Mouse (Mus musculus): Measurements from ENCODE around the gene Parpbp.

The Parpbp gene

DNA sequence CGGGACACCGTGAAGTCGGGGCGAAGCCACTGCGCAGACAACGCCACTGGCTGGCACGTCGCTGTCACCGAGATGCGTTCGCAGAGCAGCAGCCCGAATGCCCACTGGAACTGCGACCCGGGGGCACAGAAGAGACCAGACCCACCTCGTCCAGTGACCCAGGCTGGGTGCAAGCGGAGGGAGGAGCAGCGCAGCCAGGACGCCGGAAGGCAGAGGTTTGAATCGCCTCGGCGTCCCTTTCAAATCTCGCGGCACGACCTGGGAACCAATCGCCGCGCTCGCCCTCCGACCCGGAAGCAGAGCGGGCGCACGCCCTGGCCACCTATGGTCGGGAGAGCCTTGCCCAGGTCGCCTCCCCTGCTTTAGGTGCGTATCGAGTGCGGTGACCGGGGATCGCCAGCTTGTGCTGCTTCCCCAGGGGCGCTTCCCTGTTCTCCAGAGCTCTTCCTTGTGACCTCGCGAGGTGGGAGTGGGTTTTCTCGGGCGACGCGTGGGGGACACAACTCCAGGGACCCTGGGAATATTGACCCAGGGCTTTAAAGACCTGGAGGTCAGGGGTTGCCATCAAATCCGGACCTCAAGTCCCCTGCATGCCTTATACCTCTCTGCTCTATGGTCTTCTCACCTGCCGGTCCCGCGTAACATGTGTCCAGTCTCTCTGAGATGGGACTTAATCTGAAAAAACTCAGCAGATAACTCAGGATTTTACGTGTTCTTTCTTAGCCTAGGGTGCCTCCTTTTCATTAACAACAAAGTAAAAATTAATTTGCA is at the start of gene Parpbp, which contains the start of gene Nup37:
Gene Parpbp (minus strand): TSS at position 235 of the 771 bp plus-strand sequence.
Gene Nup37 (plus strand): TSS at position 286 of the 771 bp plus-strand sequence.
- peak; percentile 87 to 93 for DNase-seq (ENCODE audit: low spot score in 2 of 2)

DNA sequence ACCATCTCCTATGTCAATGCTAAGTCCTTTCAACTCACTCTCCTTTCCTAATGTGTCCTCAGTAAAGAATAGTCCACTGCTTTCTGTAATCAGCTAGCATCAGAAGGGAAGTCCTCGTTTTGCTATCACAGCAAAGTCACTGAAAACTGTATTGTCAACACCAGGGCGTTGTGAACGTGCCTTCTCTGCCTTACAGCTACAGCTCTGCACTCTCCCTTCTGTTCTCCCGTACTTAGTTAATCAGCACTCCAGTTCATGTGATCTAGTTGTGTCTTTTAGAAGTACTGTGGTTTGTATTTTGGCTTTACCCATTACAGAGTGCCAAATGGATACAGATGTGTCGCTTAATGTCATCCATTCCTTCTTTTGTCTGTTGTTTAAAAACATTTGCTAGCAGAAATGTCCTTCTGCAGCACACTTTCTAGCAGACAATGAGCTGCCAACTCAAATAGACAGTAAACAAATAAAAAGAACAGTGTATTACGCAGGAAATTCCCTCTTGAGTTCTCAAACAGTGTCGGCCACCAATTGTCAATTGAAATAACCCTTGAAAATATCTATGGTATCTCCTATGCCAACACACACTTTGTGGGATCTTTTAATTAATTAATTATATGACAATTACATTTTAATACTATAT is 20.8 kb upstream of the Parpbp start:
- no peak for DNase-seq (ENCODE audit: low spot score in 2 of 2)

DNA sequence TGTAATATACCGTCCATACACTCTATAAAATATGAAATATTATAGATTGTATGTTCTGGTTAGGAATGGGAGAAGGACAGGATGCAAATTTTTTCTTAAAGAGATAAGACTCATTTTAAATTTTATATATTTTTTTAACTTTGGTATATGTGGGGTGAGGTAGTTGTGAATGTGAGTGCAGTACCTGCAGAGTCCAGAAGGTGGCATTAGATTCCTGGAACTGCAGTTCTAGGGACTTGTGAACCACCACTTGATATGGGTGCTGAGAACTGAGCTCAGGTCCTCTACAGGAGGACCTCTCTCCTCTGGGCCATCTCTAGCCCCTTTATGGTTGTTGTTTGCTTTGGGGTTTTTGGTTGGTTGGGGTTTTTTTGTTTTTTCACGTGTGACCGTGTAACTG is 19.4 kb upstream of the Parpbp start:
- DNase-seq (ENCODE audit: low spot score in 2 of 2): peak in 1 of 2 experiments; percentile 42

DNA sequence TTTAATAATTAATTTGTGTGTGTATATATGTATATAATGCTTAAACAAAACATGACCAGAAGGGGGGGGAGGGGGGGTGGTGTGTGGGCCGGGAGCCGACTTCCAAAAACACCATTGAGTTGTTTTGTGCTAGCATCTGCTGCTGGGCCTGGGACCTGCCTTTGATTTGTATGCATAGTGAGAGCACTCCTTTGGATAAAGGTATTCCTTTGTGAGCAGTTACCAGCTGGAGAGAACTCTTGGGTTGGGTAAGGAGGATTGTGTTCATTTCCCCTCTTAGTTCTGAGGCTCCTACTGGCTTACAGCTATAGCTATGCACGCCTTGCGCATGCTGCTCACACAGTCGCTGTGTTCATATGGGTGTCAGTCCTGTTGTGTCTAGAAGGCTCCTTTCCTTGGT is 15.9 kb upstream of the Parpbp start:
- no peak for DNase-seq (ENCODE audit: low spot score in 2 of 2)

DNA sequence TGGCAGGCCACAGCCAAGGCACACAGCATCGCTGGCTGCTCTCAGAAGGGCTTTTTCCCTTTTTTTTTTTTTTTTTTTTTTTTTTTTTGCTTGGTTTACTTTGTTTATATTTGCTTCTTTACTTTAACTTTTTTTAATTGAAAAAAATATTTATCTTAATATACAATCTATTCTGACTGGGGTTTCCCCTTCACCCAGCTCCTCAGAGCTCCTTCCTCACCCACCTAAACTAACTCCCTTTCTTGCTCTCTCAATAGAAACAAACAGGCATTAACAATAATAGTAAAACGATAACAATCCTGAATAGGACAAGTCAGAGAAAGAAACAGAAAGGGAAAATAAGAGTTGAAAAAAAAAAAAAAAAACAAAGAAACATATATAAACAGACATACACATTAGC is 15.4 kb upstream of the Parpbp start:
- no peak for DNase-seq (ENCODE audit: low spot score in 2 of 2)

DNA sequence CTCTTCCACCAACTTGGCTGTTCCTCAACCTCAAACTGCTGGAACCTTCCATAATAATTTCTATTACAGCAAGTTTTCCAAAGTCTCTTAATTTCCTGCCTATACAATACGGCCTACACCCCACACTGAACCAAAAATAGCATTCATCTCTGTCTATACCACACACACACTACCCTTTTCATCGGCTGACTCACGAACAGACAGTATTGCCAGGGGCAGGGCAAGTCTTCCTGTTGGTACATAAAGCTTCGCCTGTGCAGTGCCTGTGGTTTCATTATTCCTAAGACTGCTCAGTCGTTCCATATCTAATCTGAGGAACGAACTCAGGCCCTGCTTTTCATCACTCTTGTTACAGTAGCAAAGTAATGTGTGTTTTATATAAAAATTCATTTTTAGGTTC is 4.9 kb upstream of the Parpbp start:
- DNase-seq (ENCODE audit: low spot score in 2 of 2): no peak

DNA sequence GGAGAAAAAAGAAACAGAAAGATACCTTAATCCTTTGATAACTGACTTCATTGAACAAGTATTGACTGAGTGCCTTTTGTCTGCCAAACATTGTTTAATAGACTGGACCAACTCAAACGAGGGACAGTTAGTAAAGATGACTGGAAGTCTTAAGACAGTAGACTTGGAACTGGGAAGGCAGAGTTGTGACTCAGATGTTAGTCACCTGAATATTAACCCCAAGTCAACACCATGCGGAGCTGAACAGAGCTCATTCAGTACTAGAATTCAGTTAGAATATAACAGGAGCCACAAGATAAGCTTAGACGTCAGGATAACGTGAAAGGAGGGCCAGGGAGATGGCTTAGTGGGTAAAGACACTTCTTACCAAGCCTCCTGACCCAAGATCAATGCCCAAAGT is 3.6 kb upstream of the Parpbp start:
- DNase-seq (ENCODE audit: low spot score in 2 of 2): no peak

DNA sequence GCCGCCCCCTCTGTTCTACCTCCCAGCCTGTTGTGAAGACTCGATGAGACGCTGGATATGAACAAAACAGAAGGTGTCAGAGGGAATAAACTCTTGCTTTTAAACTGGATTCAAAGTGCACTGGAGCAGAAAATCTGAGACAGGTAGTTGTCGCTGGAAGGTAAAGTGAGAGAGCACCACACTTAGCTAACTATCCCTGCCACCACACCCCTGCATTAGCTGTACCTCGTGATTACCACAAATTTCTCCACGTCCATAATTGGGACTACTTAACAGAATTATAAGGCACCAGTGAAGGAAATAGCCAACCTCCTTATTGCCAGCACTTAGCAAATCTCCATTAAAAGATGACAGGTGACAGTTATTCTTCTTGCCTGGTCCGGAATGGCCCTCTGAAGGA is 554 bp downstream of the Parpbp start:
- DNase-seq (ENCODE audit: low spot score in 2 of 2): peak in 1 of 2 experiments; percentile 8

DNA sequence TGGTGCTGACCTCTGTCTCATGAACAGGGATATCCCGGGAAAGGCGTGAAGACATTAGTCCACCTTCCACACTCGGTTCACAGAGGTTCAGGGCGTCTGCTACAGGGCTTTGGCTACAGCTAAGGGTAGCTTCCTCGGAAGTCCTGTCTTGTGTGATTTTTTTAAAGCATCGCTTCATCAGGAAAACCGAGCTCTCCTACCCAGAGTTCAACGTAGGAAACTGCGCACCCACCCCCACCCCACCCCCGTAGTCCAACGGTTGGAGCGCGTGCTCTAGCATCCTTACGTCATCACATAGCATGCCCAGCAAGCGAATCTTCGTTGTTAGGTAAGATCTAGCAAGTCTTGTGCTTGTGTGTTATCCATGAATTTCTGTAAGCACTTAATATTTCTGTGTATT is 11.1 kb downstream of the Parpbp start:
- no peak for DNase-seq (ENCODE audit: low spot score in 2 of 2)

DNA sequence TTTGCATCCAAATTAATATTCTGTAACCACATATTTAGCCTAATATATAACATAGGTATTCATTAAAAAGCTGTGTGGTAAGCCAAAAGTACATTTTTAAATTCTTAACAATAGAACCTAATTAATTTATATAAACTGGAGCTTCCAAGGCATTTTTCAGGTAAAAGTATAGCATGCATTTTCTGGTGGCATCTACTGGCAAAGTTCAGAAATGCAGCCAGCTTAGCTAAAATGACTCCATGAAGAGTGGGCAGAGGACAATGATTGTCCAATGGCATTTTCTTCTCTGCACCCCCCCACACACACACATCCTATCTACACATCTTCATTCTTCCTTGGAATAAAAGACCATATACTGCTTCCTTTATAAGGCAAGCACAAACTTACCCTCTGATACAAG is 27.0 kb downstream of the Parpbp start:
- no peak for DNase-seq (ENCODE audit: low spot score in 2 of 2)

DNA sequence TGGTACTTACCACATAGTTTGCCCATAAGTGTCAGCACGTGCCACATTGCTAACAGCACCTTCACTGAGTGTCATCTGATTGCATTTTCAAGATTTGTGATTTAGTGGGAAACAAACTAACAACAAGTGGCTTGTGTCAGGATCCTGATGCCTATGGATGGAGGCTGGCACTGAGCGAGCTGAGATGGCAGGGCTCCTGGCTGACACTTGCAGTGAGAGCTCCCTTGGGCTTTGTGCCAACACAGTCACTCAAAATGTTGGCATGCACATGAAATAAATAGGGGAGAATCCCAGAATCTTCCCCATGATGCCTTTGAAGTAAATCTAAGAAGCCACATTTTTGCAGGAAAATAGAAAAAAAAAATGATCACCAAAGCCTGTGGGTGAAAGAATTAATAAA is 33.5 kb downstream of the Parpbp start:
- DNase-seq (ENCODE audit: low spot score in 2 of 2): no peak

DNA sequence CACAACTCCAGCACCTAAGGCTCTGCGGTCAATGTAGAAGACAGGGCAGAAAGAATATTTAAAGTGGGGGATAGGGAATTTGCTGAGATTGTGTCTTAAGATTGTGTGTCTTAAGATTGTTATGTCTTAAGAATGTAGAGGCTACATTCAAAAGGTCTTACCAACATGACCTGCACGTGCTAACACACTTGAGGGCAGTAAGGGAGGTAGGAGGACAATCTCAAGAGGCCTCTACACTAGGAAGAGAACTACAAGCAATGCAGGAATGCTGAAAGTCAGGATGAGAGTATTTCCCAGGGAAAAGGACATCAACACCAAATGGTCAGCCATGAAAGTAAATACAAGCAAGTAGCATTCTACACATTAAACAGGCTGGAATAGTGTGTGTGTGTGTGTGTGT is 40.6 kb downstream of the Parpbp start:
- no peak for DNase-seq (ENCODE audit: low spot score in 2 of 2)

DNA sequence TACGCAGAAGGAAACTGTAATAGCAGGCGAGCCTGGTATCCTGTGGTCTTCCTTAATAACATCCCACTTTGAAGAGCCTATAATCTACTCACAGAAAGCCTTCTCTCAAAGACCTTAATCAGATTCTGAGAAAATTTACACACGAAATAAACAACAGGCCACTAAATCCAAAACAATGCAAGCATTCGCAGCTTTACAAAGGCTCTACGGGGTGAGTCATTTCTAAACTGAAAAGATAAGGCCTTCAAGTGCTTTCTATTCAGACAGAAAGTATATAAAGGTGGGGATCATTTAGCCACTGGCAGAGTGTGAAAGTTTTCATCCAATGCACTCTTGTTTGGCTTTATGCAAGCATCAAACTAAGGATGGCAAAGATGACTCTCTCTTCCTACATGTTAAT is 56.0 kb downstream of the Parpbp start, which contains the start of gene Pmch:
Gene Pmch (plus strand): TSS at position 301 of the 400 bp plus-strand sequence.
- no peak for DNase-seq (ENCODE audit: low spot score in 2 of 2)

DNA sequence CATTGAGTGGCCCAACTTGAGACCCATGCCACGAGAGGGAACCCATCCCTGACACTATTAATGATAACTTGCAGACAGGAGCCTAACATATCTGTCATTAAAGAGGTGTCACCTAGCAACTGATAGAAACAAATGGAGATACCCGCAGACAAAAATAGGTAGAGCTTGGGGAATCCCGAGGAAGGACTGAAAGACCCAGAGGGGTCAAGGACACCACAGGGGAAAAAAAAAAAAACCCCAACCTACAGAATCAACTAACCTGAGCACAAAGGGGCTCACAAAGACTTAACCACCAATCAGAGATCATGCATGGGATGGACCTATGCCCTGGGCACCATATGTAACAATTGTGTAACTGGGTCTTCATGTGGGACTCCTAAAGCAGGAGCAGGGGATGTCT is 79.4 kb downstream of the Parpbp start:
- DNase-seq (ENCODE audit: low spot score in 2 of 2): no peak

DNA sequence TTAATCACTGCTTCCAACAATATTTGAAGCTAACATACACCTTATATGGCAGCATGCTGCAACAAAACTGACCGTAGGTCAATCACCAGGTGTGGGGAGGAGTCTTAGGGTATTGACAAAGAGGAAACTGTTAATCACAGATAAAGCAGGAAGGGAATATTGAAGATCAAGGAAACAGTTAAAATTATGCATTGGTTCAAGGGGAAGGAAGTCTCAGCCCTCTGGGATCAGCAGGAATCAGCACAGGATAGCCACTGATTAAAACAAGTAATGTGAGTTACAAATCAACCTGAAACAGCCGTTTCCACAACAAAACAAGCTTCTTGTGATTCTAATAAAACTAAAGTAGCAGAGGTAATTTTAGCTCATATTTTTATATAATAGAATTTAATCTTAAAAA is 81.9 kb downstream of the Parpbp start:
- DNase-seq (ENCODE audit: low spot score in 2 of 2): no peak

DNA sequence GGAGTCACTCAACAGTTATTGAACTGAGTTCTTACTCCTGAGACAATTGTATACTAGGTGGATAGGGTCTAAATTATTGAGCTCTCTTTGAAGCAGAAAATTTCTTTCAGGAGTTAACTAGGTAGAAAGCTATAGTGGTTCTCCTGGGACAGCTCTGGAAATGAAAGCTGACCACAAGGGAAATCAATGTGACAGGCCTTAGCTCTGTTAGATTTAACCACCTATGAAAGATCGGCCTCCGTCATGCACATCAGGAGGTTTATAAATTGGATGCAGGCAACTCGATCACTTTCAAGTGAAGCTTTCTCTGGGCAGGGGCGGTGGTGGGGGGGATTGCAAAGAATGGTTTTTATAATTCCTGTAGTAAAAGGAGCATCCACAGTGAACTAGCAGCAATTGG is 83.3 kb downstream of the Parpbp start:
- no peak for DNase-seq (ENCODE audit: low spot score in 2 of 2)

DNA sequence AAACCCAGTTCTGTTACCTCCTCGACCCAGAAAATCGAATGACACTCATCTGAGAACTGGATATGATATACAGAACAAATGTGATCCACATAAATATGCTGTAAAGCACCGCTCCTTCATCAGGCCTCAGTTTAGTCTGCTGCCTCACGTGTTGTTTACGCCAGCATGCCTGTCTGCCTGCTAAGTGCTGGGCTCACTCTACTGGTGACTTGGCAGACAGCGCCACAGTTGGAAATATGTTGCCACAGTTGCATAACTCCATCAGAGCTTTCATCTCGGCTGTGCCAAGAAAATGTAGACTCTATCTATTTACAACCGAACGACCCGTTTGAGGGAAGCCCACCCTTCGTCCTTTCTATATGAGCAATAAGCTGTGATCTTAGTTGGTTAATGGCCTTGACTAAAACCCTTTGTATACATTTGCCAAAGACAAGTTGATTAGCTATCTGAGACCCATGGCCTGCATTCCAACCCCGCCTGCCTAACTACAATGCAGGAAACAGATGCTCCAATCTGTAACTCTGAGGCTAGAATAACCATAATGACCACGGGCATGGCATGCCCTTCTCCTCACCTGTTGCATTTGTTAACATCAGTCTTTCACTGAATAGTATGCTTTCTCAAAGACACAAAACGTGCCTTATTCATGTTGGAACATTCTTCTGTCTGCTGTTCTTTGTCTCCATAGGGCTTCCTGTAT is 89.6 kb downstream of the Parpbp start:
- DNase-seq (ENCODE audit: low spot score in 2 of 2): no peak

DNA sequence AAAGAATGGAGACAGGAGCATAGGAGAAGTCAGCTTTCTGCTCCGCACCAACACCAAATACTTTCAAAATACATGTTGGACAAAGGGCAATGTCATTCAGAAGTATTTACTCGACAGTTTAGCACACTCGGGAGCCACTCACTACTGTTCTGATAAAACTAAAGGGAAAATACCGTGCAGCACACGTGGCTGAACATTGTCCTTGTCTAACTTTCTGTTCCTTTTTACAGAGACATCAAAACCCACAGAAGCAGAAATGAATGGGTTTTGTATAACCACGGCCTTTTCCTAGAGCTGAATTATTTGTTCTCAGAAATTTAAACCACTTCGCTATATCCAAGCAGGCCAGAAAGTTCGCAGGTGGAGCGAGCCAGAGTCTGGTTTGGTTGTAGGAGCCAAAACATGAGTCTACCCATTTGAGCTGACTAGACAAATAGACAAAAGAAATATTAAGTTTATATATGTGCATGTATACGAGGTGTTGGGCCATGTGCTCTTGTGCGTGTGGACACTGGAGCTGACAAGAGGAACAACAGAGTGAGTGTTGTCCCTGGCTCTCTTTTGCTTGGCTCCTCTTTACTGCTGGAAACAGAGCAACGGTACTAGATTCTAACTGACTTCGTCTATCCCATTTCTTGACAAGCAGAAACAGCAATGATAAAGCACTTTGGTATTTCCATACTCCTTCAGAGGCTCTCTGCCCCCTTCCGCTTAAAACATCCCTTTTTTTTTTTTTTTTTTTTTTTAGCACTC is 92.3 kb downstream of the Parpbp start:
- DNase-seq (ENCODE audit: low spot score in 2 of 2): no peak

DNA sequence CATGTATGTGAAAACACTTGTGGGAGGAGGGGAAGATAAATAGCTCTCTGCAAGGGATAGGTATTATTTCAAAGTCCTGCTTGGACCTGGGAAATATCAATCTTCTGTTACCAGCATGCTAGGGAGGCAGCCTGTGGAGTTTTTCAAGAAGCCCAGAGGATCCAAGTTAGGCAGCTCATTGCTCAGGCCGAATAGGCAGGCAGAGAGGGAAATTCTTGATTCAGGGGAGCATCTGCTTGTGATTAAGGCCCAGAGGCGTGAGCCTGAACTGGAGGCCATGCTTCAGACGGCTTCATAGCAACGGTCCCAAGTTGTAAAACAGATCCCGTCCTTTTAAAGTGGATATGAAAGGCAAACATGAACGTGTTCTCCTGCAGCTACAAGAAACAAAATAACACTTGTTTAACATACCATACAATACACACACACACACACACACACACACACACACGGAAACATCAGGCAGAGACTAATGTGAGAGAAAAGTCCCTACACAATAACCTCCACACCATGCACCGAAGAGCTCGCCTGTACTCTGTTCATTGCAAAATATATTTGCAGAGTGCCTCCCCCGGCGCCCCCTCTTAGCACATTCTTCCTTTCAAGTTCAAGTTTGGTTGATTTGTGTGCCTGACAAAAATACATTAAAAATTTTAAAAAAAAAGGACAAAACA is 100.5 kb downstream of the Parpbp start:
- DNase-seq (ENCODE audit: low spot score in 2 of 2): no peak

DNA sequence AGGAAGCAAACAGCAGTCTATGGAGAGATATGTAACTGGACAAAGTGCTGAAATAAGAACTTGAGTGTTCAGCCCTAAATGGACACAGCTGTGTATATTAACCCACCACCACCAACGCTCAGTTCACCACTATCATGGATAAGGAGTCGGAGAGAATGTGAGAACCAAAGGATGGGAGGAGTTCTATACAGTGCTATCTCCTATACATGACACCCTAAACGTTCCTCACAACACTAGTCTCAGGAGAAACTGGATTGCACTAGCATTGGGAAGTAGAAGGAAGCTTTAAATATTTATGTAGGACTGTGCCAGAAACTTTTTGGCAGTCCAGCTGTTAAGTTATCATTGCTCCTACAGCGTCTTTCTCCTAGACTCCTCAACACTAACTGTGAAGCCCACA is 102.4 kb downstream of the Parpbp start:
- no peak for DNase-seq (ENCODE audit: low spot score in 2 of 2)
